Mouse (Mus musculus) gastrocnemius, postnatal 10 days (tissue): ENCODE measurements around the gene Olfr1380. TPM values are rescaled to one million over a fixed set of nuclear protein-coding genes. Genes with fewer than 3 reads are reported as not detected.

Source experiments
- total RNA-seq, 2 experiments: library from RNA; stranded (reverse); gene quantifications; 2 replicates each; pipeline ENCODE4 v1.2.3; 2021

Gene Olfr1380
- total RNA-seq, 2 experiments from 2014 or later = not detected

Other genes starting within 250 kb of the Olfr1380 start
- not detected for gene Olfr1391, start 234.1 kb upstream of the Olfr1380 start, total RNA-seq
- not detected for gene Olfr1390, start 221.7 kb upstream of the Olfr1380 start, total RNA-seq
- not detected for gene Olfr1389, start 133.8 kb upstream of the Olfr1380 start, total RNA-seq
- under 1 TPM; 0.11 to 0.12 TPM for gene Olfr1388, start 120.3 kb upstream of the Olfr1380 start, total RNA-seq
- not detected for gene Olfr1387, start 101.5 kb upstream of the Olfr1380 start, total RNA-seq
- not detected for gene Olfr1386, start 91.8 kb upstream of the Olfr1380 start, total RNA-seq
- not detected for gene Olfr1385, start 67.8 kb upstream of the Olfr1380 start, total RNA-seq
- not detected for gene Olfr1384, start 50.2 kb upstream of the Olfr1380 start, total RNA-seq
- not detected for gene Olfr1383, start 37.2 kb upstream of the Olfr1380 start, total RNA-seq
- gene Olfr1382, start 28.6 kb upstream of the Olfr1380 start, total RNA-seq = not detected
- gene Olfr1381, start 13.4 kb upstream of the Olfr1380 start, total RNA-seq = not detected
- gene Flt4, start 52.4 kb downstream of the Olfr1380 start, total RNA-seq = 1 to 10 TPM; 4.2 to 5.8 TPM
- gene Scgb3a1, start 106.7 kb downstream of the Olfr1380 start, total RNA-seq = not detected
- 10 to 100 TPM; 31.8 to 38.6 TPM for gene Cnot6, start 155.8 kb downstream of the Olfr1380 start, total RNA-seq
- gene Gfpt2, start 237.3 kb downstream of the Olfr1380 start, total RNA-seq = 1 to 10 TPM; 7.4 to 9.5 TPM